Mouse (Mus musculus): Measurements from ENCODE around the gene Olfr364-ps1.

The Olfr364-ps1 gene

DNA sequence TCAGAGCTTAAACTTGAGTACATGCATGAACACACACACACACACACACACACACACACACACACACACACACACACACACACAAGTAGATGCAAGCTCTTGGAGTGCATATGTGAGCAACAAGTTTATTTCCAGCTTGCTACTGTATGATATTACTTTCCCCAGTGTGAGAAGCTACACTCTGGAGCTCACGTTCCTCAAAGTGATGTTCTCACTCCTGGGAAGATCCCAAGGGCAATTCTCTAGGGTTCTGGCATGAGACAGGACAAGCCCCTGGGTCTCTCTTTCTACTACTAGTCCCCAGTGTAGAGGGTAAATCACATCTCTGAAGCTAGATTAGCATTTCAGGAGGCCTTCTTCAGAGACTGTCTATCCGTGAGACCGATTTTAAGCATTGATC is at the start of gene Olfr364-ps1:
Olfr364-ps1 (plus strand) TSS at position 301 of the 400 bp plus-strand sequence.
- no peak for DNase-seq

DNA sequence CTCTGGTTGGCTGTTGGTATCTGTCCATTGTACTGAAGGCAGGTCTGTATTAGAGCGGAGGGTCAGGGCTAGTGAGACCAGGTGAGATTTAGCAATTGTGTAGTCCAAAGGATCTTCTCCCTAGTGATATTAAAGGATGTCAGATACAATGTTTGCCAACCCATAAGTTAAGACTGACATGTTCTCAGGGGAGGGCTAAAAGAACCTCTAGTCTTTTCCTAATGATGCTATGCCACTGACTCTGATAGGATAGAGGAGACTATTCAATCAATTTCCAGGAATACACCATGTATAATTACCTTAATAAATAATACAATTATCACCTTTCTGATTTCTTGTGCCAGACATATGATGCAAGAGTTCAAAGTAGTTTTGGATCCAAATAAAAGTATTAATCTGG is 21.3 kb upstream of the Olfr364-ps1 start, which contains the start of gene Olfr362:
Olfr362 (minus strand) TSS at position 101 of the 400 bp plus-strand sequence.
- no peak for DNase-seq

DNA sequence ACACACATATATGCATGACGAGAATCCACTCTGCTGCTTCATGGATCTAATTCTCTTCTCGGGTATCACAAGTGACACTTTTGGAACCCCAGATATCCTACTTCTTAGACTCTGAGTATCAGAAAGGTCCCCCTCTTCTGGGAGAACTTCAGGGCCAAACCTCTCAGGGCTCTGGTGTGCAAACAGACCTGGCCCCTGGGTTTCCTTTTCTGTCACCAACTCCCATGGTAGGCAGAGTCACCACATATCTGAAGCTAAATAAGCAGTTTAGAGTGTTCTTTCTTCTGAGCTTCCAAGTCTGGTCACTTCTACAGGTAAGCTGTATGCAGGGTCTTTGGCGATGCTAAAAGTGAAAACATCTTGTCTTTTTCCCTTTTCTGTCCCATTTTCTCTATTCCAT is 48.8 kb downstream of the Olfr364-ps1 start, which contains the start of gene Olfr365:
Olfr365 (plus strand) TSS at position 301 of the 400 bp plus-strand sequence.
- no peak for DNase-seq

Data from B cell, adult 2 months (primary cell).